Mouse (Mus musculus) embryonic facial prominence, embryonic 10.5 days (tissue): Measurements from ENCODE around the gene Spred2. TPM values are rescaled to one million over a fixed set of nuclear protein-coding genes. Genes with fewer than 3 reads are reported as not detected.

Source experiments
- DNase-seq: peaks from one replicate; pipeline ENCODE4 v3.0.0-alpha.2; 2017; ENCODE audit warnings: low spot score
- H3K27ac ChIP-seq: fragments of 300-500 bp; sonication (generic); replicated peaks from 2 replicates; pipeline ENCODE4 v1.5.1; 2016; ENCODE audit warnings: mild to moderate bottlenecking
- H3K27me3 ChIP-seq: fragments of 300-500 bp; sonication (generic); replicated peaks from 2 replicates; pipeline ENCODE4 v1.6.1; 2016; ENCODE audit warnings: low read depth, mild to moderate bottlenecking; ENCODE audit not compliant: poor library complexity, severe bottlenecking
- H3K36me3 ChIP-seq: fragments of 300-500 bp; sonication (generic); replicated peaks from 2 replicates; pipeline ENCODE4 v1.6.1; 2016; ENCODE audit warnings: mild to moderate bottlenecking, moderate library complexity
- H3K4me1 ChIP-seq: fragments of 300-500 bp; sonication (generic); 2 replicates; pipeline ENCODE4 v1.6.1; 2016
- H3K4me3 ChIP-seq: fragments of 300-500 bp; sonication (generic); 2 replicates; pipeline ENCODE4 v1.5.1; 2016; ENCODE audit warnings: mild to moderate bottlenecking, moderate library complexity
- H3K9me3 ChIP-seq: fragments of 300-500 bp; sonication (generic); 2 replicates; pipeline ENCODE4 v1.6.1; 2016; ENCODE audit warnings: mild to moderate bottlenecking
- WGBS: fragments of 180-500 bp; shearing (Covaris S2); methylation state at CpG from one replicate; pipeline ENCODE4 v1.1.7; 2016; 5-methylcytosine and 5-hydroxymethylcytosine counted together
- polyA plus RNA-seq: library from polyadenylated mRNA; unstranded; fragments of >200 nt; fragmentation: Nextera tagmentation; extraction: Ambion mirVana; gene quantifications from 2 replicates; pipeline ENCODE4 v1.2.1, GENCODE M21; 2016

Spred2 gene
- polyA plus RNA-seq, 1 experiment from 2014 or later: 8.6 TPM

DNA sequence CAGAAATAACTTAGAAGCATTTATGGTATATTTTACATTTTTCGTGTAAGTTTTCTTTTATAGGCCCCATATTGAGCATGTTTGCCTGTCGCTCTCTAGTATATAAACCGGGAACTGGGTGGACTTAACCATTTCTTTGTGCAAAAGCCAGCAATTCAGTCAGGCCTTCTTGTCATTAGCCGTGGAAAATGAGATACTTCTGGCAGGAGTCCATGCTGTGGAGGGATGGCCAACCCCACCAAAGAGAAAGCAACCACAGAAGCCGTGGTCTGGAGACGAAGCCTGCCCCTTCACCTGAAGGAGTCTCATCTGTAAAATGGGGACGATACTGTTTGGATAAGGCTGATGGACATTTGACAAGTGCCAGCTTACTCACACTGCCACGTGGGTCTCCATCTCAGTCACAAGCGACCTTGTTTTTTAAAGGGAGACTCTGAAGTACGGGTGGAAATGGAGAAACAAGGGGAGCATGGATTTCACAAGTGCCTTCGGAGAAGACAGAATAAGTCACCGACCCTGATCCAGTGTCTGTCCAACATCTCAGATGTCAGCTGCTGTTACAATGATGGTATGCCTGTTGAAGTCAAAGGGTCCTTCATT lies 37.7 kb downstream of the Spred2 start:
- no peak overlapping the region for H3K27ac ChIP-seq
- no peak for DNase-seq
- H3K4me3 ChIP-seq: no peak overlapping the region
- peaks cover 58% of the 10 kb centered on the region for H3K4me1 ChIP-seq
- H3K27me3 ChIP-seq: no peaks in the 10 kb centered on the region
- no peaks in the 10 kb centered on the region for H3K9me3 ChIP-seq
- H3K36me3 ChIP-seq: peaks cover 15% of the 10 kb centered on the region
- WGBS: 90% methylated on average over 12 of the region's 12 CpGs

DNA sequence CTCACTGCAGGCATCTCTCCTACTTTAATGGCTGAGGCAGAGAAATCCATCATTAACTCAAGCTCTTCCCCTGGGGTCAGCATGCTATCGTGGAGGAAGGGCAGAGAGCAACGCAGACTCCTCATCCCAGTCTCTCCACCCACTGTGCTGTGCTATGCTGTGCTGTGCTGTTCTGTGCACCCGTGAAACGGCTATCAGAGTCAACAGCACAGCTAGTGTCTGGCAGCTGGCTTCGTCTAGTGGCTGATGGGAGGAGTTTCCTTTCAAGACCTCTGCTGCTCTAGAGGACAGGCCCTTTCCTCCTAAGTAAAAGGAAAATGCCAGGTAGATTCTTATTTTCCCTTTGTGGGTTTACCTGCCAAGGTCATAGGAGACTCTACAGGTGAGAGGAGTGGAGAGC lies 38.6 kb downstream of the Spred2 start:
- 49% methylated on average over 5 of the region's 5 CpGs for WGBS
- DNase-seq: no peak
- no peaks in the 10 kb centered on the region for H3K9me3 ChIP-seq
- no peaks in the 10 kb centered on the region for H3K27me3 ChIP-seq
- peaks cover 58% of the 10 kb centered on the region for H3K4me1 ChIP-seq
- peaks cover 15% of the 10 kb centered on the region for H3K36me3 ChIP-seq
- peak overlapping the region; percentile 15; the same call in 1 of the 2 replicates for H3K27ac ChIP-seq
- H3K4me3 ChIP-seq: no peak overlapping the region

DNA sequence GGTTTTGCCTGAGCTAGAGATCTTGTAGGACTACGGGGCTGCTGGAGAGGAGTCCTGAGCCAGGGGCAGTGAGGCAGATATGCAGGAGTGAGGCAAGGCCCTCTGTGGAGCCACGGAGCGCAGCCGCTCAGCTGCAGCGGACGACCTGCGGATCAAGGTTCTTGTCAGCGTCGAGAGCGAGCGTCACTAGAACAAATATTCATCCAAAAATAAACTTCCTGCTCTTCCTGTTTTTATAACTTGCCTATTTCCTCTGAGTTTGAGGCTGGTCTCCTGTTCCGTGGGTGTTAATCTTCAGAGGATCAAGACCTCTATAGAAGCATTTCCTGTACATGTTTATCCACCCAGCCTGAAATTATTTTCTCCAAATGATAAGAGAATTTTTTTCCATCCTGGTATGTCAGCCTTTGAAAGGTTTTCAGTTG lies 39.6 kb downstream of the Spred2 start:
- WGBS: 66% methylated on average over 12 of the region's 12 CpGs
- Histone ChIP-seq H3K9me3 (no peaks in the 10 kb centered on the region), H3K36me3 (peaks cover 15% of the 10 kb centered on the region), H3K27me3 (no peaks in the 10 kb centered on the region), H3K4me1 (peaks cover 58% of the 10 kb centered on the region), H3K4me3 (no peak overlapping the region), H3K27ac (peak overlapping the region; percentile 15)
- no peak for DNase-seq

DNA sequence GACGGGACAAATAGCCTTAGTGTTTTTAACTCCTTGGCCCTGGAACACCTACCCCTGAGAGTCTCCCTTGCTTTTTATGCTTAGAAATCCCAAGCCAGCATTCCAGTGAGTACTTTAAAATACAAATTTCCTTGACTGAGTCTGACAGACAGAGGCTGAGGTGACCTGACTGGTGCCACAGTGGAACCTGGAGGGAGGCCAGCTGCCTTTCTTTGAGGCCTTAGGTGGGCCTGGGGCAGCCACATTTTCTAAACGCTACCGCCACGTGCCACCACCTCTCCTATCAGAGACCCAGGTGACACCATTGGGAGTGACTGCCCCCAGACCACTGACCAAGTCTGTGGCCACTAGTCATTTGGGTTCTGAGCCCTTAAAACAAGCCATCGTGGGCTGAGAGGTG lies 40.2 kb downstream of the Spred2 start:
- WGBS: 90% methylated on average over 5 of the region's 5 CpGs
- no peak overlapping the region for H3K27ac ChIP-seq
- H3K4me3 ChIP-seq: no peak overlapping the region
- no peaks in the 10 kb centered on the region for H3K27me3 ChIP-seq
- H3K4me1 ChIP-seq: peaks cover 63% of the 10 kb centered on the region
- peaks cover 15% of the 10 kb centered on the region for H3K36me3 ChIP-seq
- DNase-seq: no peak
- H3K9me3 ChIP-seq: no peaks in the 10 kb centered on the region

DNA sequence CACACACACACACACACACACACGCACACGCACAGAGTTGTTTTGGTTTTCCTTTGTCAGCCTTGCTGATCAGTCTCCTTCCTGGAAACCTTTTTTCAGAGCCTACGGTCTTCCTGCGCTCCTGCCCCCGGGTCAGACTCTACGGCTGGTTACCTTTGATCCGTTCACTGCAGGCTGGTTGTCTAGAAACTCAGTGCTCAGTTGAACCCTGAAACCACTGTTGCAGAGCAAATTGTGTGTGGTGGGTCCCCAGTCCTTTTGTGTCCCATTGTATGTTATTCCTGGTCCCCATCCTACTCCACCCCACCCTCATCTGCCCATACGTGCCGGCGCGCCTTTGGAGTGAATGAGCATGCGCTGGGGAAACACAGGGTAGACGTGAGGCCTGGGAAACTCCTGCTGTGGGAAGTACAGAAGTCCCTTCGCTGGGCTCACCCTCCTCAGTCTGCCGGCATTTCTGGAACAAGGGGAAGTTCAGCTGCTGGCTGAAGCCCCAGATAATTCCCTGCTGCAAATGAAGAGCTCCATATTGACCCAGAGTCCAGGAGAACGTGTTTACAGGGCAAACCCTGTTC lies 40.9 kb downstream of the Spred2 start:
- peak overlapping the region; percentile 44 for H3K27ac ChIP-seq
- DNase-seq: no peak
- H3K4me3 ChIP-seq: no peak overlapping the region
- H3K36me3 ChIP-seq: peaks cover 15% of the 10 kb centered on the region
- 73% methylated on average over 16 of the region's 16 CpGs for WGBS
- H3K9me3 ChIP-seq: no peaks in the 10 kb centered on the region
- peaks cover 67% of the 10 kb centered on the region for H3K4me1 ChIP-seq
- no peaks in the 10 kb centered on the region for H3K27me3 ChIP-seq

DNA sequence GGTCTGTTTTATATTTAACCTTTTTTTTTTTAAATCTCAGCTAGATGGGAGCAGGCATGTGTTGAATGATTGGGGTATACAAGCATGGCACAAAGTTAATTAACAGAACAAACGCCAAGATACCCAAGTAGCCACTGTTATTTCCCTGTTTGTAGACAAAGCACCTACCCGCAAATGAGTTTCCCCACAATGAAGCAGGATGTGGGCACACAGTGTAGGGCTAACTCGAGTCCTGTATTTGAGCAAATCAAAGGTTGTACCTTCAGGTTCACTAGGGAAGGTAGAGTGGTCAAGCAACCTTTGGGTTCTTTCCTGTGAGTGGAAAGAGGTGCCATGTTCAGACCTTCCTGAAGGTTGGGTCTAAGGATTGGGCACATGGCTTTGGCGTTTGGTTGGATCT lies 41.5 kb downstream of the Spred2 start:
- Histone ChIP-seq H3K4me3 (no peak overlapping the region), H3K27ac (no peak overlapping the region), H3K9me3 (no peaks in the 10 kb centered on the region), H3K36me3 (peaks cover 18% of the 10 kb centered on the region), H3K4me1 (peaks cover 68% of the 10 kb centered on the region), H3K27me3 (no peaks in the 10 kb centered on the region)
- 87% methylated on average over 4 of the region's 4 CpGs for WGBS
- no peak for DNase-seq

DNA sequence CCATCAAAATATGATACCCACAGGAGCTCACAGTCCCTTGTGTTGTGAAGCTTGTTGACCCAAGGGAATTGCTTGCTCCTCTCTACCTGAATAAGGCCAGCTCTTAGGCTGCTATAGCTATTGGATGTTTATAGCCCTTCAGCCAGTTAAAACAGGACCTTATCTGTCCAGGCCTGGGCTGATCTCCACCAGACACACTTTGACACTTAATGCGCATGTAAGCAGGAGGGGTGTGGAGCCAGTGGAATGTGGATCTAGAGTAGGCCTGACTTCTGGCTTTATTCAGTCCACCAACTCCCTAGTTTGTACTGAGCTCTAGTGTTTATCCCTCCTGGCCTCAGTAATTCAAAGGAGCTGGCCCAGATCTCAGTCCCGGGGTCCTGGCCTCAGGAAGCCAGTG lies 42.1 kb downstream of the Spred2 start:
- Histone ChIP-seq H3K36me3 (peaks cover 18% of the 10 kb centered on the region), H3K27ac (no peak overlapping the region), H3K4me1 (peaks cover 64% of the 10 kb centered on the region), H3K9me3 (no peaks in the 10 kb centered on the region), H3K4me3 (no peak overlapping the region), H3K27me3 (no peaks in the 10 kb centered on the region)
- WGBS: 81% methylated on average over 2 of the region's 2 CpGs
- DNase-seq: no peak

DNA sequence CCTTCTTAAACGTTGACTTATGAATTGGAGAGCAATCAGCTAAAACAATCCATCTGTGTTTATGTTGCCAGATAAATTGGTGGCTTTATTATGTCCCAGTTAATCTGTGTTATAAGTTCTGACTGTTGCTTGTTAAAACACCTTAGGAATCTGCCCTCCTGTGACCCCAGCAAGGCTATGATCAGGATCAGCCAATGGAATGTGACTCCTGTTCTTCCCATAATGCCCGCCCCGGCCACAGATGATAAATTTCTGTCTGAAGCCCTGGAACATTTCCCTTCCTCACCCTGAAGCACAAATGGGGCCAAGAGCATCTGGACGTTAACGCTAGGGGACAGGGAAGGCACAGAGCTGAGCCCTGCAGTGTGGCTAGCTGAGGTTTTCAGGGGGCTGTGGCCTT lies 45.4 kb downstream of the Spred2 start:
- H3K36me3 ChIP-seq: peaks cover 6% of the 10 kb centered on the region; the same call in 1 of the 2 replicates
- DNase-seq: peak; percentile 48
- H3K27me3 ChIP-seq: no peaks in the 10 kb centered on the region
- H3K9me3 ChIP-seq: no peaks in the 10 kb centered on the region
- H3K4me3 ChIP-seq: no peak overlapping the region
- H3K4me1 ChIP-seq: peaks cover 61% of the 10 kb centered on the region
- WGBS: 29% methylated on average over 5 of the region's 5 CpGs
- H3K27ac ChIP-seq: 0 out of 2 replicates have a peak overlapping the region, but pooled peaks have one; percentile 3

DNA sequence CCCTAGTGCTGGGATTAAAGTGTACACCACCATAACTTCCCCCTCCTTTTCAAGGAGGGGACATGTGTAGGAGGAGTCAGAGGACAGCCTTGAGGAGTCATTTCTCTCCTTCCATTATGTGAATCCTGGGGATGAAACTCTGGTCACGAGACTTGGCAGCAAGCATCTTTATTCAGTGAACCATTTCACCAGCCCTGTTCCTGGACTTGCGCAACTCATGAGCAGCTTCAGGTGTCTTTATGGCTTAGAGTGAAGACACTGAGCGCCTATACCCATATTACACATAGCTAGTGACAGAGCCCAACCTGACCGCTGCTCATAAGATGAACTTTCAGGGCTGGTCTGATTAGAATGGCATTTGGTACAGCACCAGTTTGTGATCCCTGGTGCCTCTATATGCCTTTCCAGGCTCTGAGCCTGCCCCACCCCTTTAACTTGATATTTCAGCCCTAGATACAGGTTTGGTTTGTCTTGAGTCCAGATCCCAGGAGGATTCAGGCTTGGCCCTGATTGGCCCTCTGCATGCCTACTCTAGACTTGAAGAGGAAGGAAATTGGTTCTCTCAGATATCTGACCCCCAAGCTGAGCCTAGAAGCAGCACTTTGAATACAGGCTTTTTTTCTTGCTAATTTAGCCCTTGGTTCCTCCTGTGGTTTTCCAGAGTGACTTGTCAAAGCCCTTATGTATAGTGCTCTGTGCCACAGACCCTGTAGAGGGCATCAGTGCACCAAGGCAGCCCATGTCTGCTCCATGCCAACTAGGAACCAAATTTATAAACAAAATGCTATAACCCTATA lies 48.0 kb downstream of the Spred2 start:
- Histone ChIP-seq H3K27me3 (no peaks in the 10 kb centered on the region), H3K4me1 (peaks cover 46% of the 10 kb centered on the region), H3K36me3 (0 out of 2 replicates have a peak, but pooled peaks cover 11% of the 10 kb centered on the region), H3K4me3 (no peak overlapping the region), H3K9me3 (no peaks in the 10 kb centered on the region), H3K27ac (no peak overlapping the region)
- DNase-seq: no peak
- 88% methylated on average over 4 of the region's 4 CpGs for WGBS

DNA sequence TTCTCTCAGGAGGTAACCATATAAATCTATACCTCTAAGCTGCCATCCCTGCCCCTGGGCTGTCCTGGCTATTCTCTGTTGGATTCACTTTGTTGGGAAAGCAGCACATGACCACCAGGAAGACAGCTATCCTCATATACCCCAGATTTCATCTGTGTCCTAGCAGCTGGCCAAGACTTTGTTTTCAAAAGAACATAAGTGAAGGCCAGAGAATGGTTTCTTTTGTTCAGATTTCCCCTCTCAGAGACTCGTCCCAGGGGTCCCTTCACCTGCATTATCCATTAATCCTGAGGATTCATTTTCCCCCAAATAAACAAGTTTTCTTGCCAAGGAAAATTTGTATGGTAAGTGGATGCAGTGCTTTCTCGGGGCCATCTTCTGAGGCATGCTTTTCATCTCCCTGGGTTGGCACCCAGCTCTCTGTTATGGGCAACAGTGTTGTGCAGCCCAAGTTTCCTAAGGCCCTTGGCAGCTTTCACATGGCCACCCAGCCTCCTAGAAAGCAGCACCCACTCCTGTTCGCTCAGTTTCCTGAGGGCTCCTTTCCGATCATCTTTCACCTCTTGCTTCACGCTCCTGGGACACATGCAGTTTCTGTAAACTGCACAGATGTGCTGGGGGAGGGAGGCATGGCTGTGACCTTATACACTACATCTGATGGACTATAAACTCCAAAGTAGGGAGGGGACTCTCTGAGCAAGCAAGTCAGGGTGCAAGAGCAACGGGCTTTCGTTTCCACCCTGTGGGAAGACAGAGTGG lies 49.0 kb downstream of the Spred2 start:
- no peaks in the 10 kb centered on the region for H3K9me3 ChIP-seq
- DNase-seq: no peak
- no peak overlapping the region for H3K27ac ChIP-seq
- 0 out of 2 replicates have a peak, but pooled peaks cover 14% of the 10 kb centered on the region for H3K36me3 ChIP-seq
- no peak overlapping the region for H3K4me3 ChIP-seq
- no peaks in the 10 kb centered on the region for H3K27me3 ChIP-seq
- H3K4me1 ChIP-seq: peaks cover 46% of the 10 kb centered on the region
- 74% methylated on average over 7 of the region's 7 CpGs for WGBS

DNA sequence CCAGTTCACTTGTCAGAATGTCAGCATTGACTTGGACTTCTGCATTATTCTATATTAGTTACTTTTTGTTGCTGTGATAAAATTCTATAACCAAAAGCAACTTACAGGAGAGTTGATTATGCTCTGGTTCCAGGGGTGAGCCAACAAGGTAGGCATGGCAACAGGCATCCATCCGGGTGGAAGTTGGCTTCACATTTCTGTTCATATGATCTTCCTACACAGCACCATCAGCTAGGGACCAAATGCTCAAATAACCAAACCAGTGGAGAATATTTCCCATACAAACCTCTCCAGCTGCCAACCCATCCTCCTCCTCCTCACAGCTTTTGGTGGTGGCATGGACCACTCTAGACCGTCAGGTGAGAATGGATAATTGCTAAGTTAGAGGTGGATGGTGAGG lies 51.9 kb downstream of the Spred2 start:
- H3K27ac ChIP-seq: no peak overlapping the region
- no peaks in the 10 kb centered on the region for H3K9me3 ChIP-seq
- no peak overlapping the region for H3K4me3 ChIP-seq
- peaks cover 46% of the 10 kb centered on the region for H3K4me1 ChIP-seq
- 89% methylated on average over 2 of the region's 2 CpGs for WGBS
- H3K27me3 ChIP-seq: no peaks in the 10 kb centered on the region
- no peak for DNase-seq
- 0 out of 2 replicates have a peak, but pooled peaks cover 11% of the 10 kb centered on the region for H3K36me3 ChIP-seq

DNA sequence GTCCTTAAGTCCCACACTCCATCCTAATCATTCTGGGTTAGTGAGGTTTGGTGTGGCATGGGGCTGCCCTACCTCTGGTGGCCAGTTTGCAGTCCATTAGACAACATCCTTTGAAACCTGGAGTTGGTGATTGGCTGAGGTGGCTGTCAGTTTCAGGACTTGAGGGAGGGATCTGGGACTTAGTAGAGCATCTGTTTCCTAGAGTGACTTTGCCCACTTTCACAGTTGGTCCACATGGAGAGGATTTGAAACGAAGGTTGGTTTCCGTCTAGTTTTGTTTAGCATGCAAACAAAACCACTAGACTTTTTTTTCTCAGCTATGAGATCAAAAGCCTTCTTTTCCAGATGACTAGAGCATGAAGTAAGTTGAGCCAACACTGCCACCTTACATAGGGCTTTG lies 53.5 kb downstream of the Spred2 start:
- Histone ChIP-seq H3K4me3 (no peak overlapping the region), H3K36me3 (0 out of 2 replicates have a peak, but pooled peaks cover 14% of the 10 kb centered on the region), H3K9me3 (no peaks in the 10 kb centered on the region), H3K27me3 (no peaks in the 10 kb centered on the region), H3K27ac (no peak overlapping the region), H3K4me1 (peaks cover 38% of the 10 kb centered on the region)
- DNase-seq: no peak
- WGBS: 84% methylated on average over 2 of the region's 2 CpGs
